Mouse (Mus musculus) kidney, embryonic 14.5 days (tissue): ENCODE results near the gene Pkd1l2. TPM values are rescaled to one million over a fixed set of nuclear protein-coding genes. Genes with fewer than 3 reads are reported as not detected.

Experiments used
- ATAC-seq: fragments of 200-750 bp; cut with Nextera tagmentation; 2 replicates; pipeline ENCODE4 v1.8.0; 2017; ENCODE audit warnings: moderate number of reproducible peaks, mild to moderate bottlenecking, moderate TSS enrichment, moderate library complexity; ENCODE audit not compliant: low FRiP score, low TSS enrichment
- H3K27ac ChIP-seq: fragments of 300-500 bp; sonication (generic); 2 replicates; pipeline ENCODE4 v1.5.1; 2014; ENCODE audit warnings: low read depth, mild to moderate bottlenecking, low read length, moderate library complexity, mixed read lengths
- H3K27me3 ChIP-seq: fragments of 300-500 bp; sonication (generic); 2 replicates; pipeline ENCODE4 v1.6.1; 2014; ENCODE audit warnings: mild to moderate bottlenecking, low read length; ENCODE audit not compliant: control insufficient read depth, insufficient read depth
- H3K36me3 ChIP-seq: fragments of 300-500 bp; sonication (generic); 2 replicates; pipeline ENCODE4 v1.6.1; 2014; ENCODE audit warnings: low read length, mixed read lengths; ENCODE audit not compliant: control insufficient read depth, insufficient read depth
- H3K4me1 ChIP-seq: fragments of 300-500 bp; sonication (generic); 2 replicates; pipeline ENCODE4 v1.6.1; 2014; ENCODE audit warnings: low read length, mixed read lengths; ENCODE audit not compliant: control insufficient read depth, insufficient read depth
- H3K4me2 ChIP-seq: fragments of 300-500 bp; sonication (generic); replicated peaks from 2 replicates; pipeline ENCODE4 v1.6.1; 2014; ENCODE audit warnings: low read depth, mild to moderate bottlenecking, low read length
- H3K4me3 ChIP-seq: fragments of 300-500 bp; sonication (generic); 2 replicates; pipeline ENCODE4 v1.5.1; 2014; ENCODE audit warnings: mild to moderate bottlenecking, low read length
- H3K9ac ChIP-seq: fragments of 300-500 bp; sonication (generic); 2 replicates; pipeline ENCODE4 v1.6.1; 2014; ENCODE audit warnings: low read depth, mild to moderate bottlenecking, low read length, moderate library complexity
- H3K9me3 ChIP-seq: fragments of 300-500 bp; sonication (generic); 2 replicates; pipeline ENCODE4 v1.6.1; 2016; ENCODE audit warnings: low read length; ENCODE audit not compliant: control insufficient read depth
- WGBS: fragments of 180-500 bp; shearing (Covaris S2); extraction: QIAGEN DNeasy Blood & Tissue Kit; methylation state at CpG from one replicate; pipeline ENCODE4 v1.1.7; 2014; 5-methylcytosine and 5-hydroxymethylcytosine counted together
- polyA plus RNA-seq: library from polyadenylated mRNA; unstranded; fragments of >200 nt; fragmentation: Nextera tagmentation; extraction: Ambion mirVana; gene quantifications from 2 replicates; pipeline ENCODE4 v1.2.1, GENCODE M21; 2014

Pkd1l2 gene
- polyA plus RNA-seq, 1 experiment from 2014 or later = not detected

- 0 out of 2 replicates have a peak, but pooled peaks cover 7% of the 10 kb centered on the region for H3K4me1 ChIP-seq
- H3K4me2 ChIP-seq = peak overlapping the region; percentile 12; the same call in 1 of the 2 replicates
- H3K4me3 ChIP-seq = no peak overlapping the region
- no peaks in the 10 kb centered on the region for H3K36me3 ChIP-seq
- 40% methylated on average over 6 of the region's 6 CpGs for WGBS
- no peak overlapping the region for H3K27ac ChIP-seq
- H3K9me3 ChIP-seq = no peaks in the 10 kb centered on the region
- no peaks in the 10 kb centered on the region for H3K27me3 ChIP-seq
- H3K9ac ChIP-seq = no peak overlapping the region
- no peak for ATAC-seq
Measured at GRCm38 (mm10) chr8:117115094-117115493, 32.8 kb upstream of the Pkd1l2 start.

DNA sequence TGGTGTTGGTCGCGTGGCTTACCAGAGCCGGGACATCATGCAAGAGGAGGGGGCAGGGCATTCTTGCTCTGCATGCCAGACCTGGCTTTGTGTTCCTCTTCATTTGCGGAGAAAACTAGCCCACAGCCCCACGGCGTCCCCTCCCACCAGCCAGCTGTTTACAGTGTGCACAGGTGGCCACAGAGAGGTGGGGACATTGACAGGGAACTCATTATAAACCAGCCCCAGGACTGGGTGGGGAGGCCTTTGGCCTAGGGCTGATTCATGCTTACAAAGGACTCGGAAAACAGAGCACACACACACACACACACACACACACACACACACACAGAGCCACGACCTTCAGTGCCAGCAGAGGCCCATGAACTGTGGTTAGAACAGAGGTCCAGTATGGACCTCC is 30.0 kb upstream of the Pkd1l2 start:
- no peak for ATAC-seq
- Histone ChIP-seq H3K9ac (no peak overlapping the region), H3K27me3 (no peaks in the 10 kb centered on the region)

DNA sequence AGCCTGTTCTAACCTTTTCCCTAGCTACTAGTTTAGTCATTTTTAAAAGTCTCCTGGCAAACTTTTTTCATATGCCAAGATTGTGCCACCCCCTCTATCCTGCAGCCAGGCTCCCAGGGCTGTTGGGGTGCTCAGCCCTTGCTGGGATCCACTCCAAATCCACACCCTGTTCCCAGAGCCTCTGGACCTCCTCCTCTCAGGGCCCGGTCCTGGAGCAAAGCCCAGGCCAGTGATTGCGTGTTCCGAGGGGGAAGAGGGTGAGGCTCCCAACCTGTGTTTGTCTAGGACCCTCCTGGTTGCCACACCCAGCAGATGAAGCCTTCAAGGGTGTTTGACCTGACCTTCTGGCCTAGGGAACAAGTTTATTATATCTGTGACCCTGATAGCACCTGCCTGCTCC is 29.4 kb upstream of the Pkd1l2 start:
- no peak overlapping the region for H3K27ac ChIP-seq
- WGBS = 90% methylated on average over 3 of the region's 3 CpGs
- H3K9me3 ChIP-seq = no peaks in the 10 kb centered on the region
- no peaks in the 10 kb centered on the region for H3K27me3 ChIP-seq
- H3K4me2 ChIP-seq = no peak overlapping the region
- no peak overlapping the region for H3K4me3 ChIP-seq
- ATAC-seq = no peak
- H3K9ac ChIP-seq = no peak overlapping the region
- 0 out of 2 replicates have a peak, but pooled peaks cover 7% of the 10 kb centered on the region for H3K4me1 ChIP-seq
- no peaks in the 10 kb centered on the region for H3K36me3 ChIP-seq

More for the DNA sequence above, 30.0 kb upstream of the Pkd1l2 start:
- no peak overlapping the region for H3K4me3 ChIP-seq
- no peaks in the 10 kb centered on the region for H3K36me3 ChIP-seq
- H3K9me3 ChIP-seq = no peaks in the 10 kb centered on the region
- no peak overlapping the region for H3K4me2 ChIP-seq
- no peak overlapping the region for H3K27ac ChIP-seq
- WGBS = 74% methylated on average over 8 of the region's 8 CpGs
- 0 out of 2 replicates have a peak, but pooled peaks cover 7% of the 10 kb centered on the region for H3K4me1 ChIP-seq

- no peak for ATAC-seq
- no peak overlapping the region for H3K4me3 ChIP-seq
- no peaks in the 10 kb centered on the region for H3K27me3 ChIP-seq
- H3K4me1 ChIP-seq = no peaks in the 10 kb centered on the region
- no peak overlapping the region for H3K4me2 ChIP-seq
- 54% methylated on average over 16 of the region's 16 CpGs for WGBS
- no peak overlapping the region for H3K27ac ChIP-seq
- no peaks in the 10 kb centered on the region for H3K9me3 ChIP-seq
- no peaks in the 10 kb centered on the region for H3K36me3 ChIP-seq
- no peak overlapping the region for H3K9ac ChIP-seq
Measured at GRCm38 (mm10) chr8:117109801-117110390, 27.6 kb upstream of the Pkd1l2 start.

DNA sequence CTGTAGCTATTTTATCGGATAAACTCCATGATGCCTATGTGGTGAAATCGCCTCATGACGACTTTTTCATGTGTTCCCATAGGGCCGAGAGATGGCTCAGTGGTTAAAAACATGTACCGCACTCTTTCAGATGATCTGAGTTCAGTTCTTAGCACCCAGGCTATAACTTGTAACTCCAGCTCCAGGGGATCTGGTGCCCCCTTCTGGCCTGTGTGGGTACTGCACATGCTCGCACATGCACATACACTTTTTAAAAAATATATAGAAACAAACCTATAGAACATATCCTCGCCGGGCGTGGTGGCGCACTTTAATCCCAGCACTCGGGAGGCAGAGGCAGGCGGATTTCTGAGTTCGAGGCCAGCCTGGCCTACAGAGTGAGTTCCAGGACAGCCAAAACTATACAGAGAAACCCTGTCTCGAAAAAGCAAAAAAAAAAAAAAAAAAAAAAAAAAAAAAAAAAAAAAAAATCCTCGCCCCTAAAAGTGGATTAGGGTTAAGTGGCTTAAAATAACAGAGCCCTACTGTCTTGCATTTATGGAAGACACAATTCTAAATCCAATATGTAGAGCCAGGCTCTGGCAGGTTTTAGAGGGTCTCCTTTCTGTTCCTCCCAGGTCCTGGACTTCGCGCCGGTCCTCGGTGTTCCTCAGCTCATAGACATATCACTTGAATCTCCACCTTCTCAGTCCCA is 26.9 kb upstream of the Pkd1l2 start:
- no peak overlapping the region for H3K9ac ChIP-seq
- no peak for ATAC-seq
- whole genome bisulfite sequencing = 90% methylated on average over 19 of the region's 19 CpGs
- no peak overlapping the region for H3K4me2 ChIP-seq
- H3K9me3 ChIP-seq = no peaks in the 10 kb centered on the region
- H3K27me3 ChIP-seq = no peaks in the 10 kb centered on the region
- H3K27ac ChIP-seq = no peak overlapping the region
- H3K36me3 ChIP-seq = no peaks in the 10 kb centered on the region
- H3K4me3 ChIP-seq = no peak overlapping the region
- H3K4me1 ChIP-seq = no peaks in the 10 kb centered on the region

DNA sequence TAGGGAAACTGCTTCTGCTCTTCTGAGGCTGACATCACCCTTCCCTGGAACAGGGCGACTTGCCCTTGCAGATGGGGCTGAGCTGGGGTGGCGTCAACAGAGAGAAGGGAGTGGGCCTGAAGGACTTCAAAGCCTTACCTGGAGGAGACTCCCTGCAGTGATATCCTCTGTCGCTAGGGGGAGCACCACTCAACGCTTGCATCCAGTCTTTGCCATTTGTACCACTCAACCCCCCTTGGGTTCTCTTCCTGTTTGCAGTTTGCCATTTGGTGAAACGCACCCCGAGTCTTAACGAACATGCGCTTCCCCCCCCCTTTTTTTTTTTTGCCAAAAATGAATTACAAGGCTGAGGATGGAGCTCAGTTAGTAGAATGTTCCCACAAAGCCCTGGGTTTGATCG is 25.3 kb upstream of the Pkd1l2 start:
- no peak overlapping the region for H3K4me2 ChIP-seq

GRCm38 (mm10) chr8:117097564-117098191 is 15.4 kb upstream of the Pkd1l2 start:
- ATAC-seq = 0 out of 2 replicates have a peak, but pooled peaks have one; percentile 52
- H3K4me1 ChIP-seq = 0 out of 2 replicates have a peak, but pooled peaks cover 3% of the 10 kb centered on the region
- 0 out of 2 replicates have a peak, but pooled peaks cover 3% of the 10 kb centered on the region for H3K9me3 ChIP-seq
- H3K27me3 ChIP-seq = no peaks in the 10 kb centered on the region
- H3K4me2 ChIP-seq = no peak overlapping the region
- no peak overlapping the region for H3K27ac ChIP-seq
- no peaks in the 10 kb centered on the region for H3K36me3 ChIP-seq
- H3K4me3 ChIP-seq = no peak overlapping the region
- 43% methylated on average over 11 of the region's 11 CpGs for WGBS
- H3K9ac ChIP-seq = no peak overlapping the region

More for the DNA sequence above, 25.3 kb upstream of the Pkd1l2 start:
- 12% methylated on average over 9 of the region's 9 CpGs for WGBS
- Histone ChIP-seq H3K36me3 (no peaks in the 10 kb centered on the region), H3K9me3 (no peaks in the 10 kb centered on the region), H3K9ac (no peak overlapping the region), H3K4me3 (no peak overlapping the region), H3K27ac (no peak overlapping the region), H3K4me1 (no peaks in the 10 kb centered on the region), H3K27me3 (no peaks in the 10 kb centered on the region)
- ATAC-seq = no peak

DNA sequence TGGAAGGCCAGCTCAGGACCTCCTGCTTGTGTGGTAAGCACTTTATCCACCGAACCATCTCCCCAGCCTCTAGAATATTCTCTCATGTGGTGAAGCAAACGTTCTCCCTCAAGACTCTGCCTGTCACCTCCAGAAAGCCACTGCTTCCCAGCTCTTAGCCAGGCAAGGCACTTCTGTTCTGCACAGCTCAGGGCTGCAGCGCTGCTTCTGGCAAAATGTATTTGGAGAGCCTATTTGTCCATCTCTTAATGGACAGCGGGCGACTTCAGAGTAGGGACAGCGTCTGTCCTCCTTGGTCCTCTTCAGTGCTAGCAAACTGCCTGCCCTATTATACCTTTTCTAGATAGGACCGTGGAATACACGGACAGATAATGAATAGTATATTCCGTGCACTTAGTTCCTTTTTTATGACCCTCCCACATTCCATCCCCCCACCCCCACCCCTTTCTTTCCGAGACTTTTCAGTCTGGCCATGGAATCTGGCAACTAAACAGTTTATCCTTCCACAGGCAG is 14.9 kb upstream of the Pkd1l2 start:
- Histone ChIP-seq H3K36me3 (no peaks in the 10 kb centered on the region), H3K4me2 (no peak overlapping the region), H3K4me1 (0 out of 2 replicates have a peak, but pooled peaks cover 3% of the 10 kb centered on the region), H3K9me3 (0 out of 2 replicates have a peak, but pooled peaks cover 3% of the 10 kb centered on the region), H3K27me3 (no peaks in the 10 kb centered on the region), H3K27ac (no peak overlapping the region), H3K9ac (no peak overlapping the region), H3K4me3 (no peak overlapping the region)
- WGBS = 71% methylated on average over 10 of the region's 10 CpGs
- no peak for ATAC-seq
